Mouse (Mus musculus) left cerebral cortex, postnatal 25 days (tissue): ENCODE measurements around the gene Csf2. TPM values are rescaled to one million over a fixed set of nuclear protein-coding genes. Genes with fewer than 3 reads are reported as not detected.
A peak's percentile ranks its signal among the peaks of the same experiment; 100 is the strongest.
"Not testable (repeated sequence)": the region's sequence is repeated elsewhere in the genome, so short reads cannot be mapped to it uniquely, and the experiment has no call there.

Source experiments
- DNase-seq, 2 experiments: peaks; one replicate each; pipeline ENCODE4 v3.0.0; 2022; ENCODE audit warnings: low spot score in 2 of 2, mixed read lengths in 1 of 2
- intact Hi-C: fragments of 180-260 bp; cut with DNase I; formaldehyde crosslinking; loops from one replicate; pipeline ENCODE4 v1.15.1; 2025
- total RNA-seq, 2 experiments: library from RNA; stranded (reverse); gene quantifications; 2 replicates each; pipeline ENCODE4 v1.2.3; 2021

The Csf2 gene
- total RNA-seq: not detected

DNA sequence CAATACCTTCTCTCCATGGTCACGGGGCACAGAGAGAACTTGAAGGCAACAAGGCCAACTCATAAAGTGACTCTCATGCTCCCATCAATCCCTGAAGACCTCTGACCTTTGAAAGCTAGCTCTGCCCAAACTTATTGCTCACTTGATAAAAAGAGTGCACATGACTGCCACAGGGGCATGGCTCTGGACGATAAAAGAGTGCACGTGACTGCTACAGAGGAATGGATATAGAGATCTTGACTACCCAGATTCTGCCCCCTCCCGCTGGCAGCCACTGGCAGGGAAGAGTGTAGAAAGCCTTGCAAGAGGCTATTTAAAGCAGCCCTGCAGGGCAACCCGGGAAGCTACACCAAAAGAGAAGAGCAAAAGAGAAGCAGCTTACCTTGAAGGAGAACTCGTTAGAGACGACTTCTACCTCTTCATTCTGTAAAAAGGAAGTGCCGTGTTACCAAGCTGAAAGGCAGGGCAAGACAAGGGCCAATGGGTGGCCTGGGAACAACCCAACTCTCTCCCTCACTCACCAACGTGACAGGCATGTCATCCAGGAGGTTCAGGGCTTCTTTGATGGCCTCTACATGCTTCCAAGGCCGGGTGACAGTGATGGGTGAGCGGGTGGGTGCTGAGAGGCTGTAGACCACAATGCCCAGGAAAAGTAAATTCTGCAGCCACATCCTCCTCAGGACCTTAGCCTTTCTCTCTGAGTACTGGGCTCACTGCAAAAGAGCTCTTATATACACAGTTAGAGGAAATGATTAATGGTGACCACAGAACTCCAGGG, at the start of gene Csf2:
Csf2 (minus strand) TSS at position 728 of the 778 bp plus-strand sequence.
- DNase-seq: no peak
- intact Hi-C loops: no loop called here

DNA sequence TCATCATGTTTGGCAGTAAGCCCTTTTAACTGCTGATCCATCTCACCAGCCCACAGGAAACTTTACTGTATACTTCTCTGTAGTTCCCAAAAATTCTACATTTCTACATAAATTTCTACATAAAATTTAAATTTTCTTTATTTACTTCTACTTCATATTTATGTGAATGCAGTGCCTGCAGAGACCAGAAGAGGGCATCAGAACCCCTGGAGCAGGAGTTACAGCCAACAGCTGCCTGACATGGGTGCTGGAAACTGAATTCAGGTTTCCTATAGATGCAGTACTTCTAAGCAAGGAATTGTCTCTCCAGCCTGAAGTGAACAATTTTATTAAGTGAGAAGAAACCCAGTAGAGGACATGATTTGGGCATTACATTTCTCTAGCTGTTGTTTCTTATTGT, 49.3 kb upstream of the Csf2 start:
- intact Hi-C loops: no loop called here
- DNase-seq: no peak

GRCm38 (mm10) chr11:54297471-54297870, 48.0 kb upstream of the Csf2 start:
- intact Hi-C loops, DNase-seq: not testable (repeated sequence)

- no peak for DNase-seq
- intact Hi-C loops: no loop called here
Observed at GRCm38 (mm10) chr11:54296734-54297133, 47.3 kb upstream of the Csf2 start.

DNA sequence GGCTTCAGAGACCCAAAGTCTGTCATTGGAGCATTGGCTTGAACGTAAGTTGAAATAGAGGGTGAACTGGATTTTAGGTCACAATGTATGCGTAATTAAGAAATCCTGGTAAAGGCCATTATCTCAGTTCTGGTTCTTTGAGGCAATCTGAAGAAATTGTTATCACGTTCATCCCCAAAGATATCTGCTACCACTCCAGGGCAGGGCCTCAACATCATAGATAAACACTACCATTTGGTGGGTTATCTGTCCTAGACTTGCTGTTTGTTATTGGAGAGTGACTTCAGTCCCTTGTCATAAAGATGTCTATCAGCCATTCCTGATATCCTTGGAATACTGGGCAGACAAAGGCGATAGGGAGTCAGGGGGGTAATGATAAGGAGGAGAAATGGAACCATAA, 46.5 kb upstream of the Csf2 start:
- DNase-seq: no peak
- intact Hi-C loops: no loop called here

- intact Hi-C loops: no loop called here
Observed at GRCm38 (mm10) chr11:54293980-54294807, 44.7 kb upstream of the Csf2 start.

DNA sequence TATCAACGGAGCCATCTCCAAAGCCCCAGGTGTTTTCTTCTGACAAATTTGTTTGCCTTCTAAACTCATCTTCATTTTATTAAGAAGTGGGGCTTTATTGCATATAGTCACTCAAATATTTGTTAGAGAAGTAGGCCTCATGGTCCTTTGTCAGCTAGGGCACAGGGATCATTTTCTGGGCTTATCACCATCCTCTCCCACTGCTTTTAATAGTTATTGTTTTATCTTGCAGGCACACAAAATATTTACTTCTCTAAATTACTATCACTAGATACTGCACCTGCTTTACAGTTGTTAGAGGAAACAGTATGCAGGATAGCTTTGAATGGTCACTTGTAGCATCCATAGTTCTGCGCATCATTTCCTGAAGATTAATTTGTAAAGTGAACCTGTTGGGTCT, 42.7 kb upstream of the Csf2 start:
- intact Hi-C loops: no loop called here
- no peak for DNase-seq

More at GRCm38 (mm10) chr11:54293980-54294807, 44.7 kb upstream of the Csf2 start:
- DNase-seq: no peak

GRCm38 (mm10) chr11:54287821-54288453, 38.5 kb upstream of the Csf2 start:
- intact Hi-C loops: no loop called here
- no peak for DNase-seq

DNA sequence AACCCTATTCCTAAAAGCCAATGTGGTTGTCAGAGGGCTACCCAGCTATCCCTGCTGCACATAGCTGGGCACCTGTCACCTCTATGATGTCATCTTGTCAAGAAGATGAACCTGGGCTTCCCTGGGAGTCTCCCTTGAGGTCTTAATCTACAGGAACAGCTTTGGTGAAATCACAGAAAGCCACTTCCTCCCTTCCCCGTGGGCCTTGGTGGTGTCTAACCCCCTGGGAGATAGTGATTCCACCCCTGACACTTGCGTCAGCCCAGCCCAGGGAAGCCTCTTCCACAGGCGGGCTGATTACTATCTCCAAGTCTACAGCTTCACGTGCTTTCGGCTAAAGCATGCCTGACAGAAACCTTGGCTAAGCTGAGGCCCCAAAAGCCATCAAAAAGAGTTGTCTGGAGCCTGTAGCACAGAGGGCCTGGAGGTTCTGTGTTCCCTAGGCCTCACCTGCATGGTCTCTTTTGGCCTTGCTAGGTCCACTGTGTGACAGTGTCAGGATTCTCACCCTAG, 22.0 kb upstream of the Csf2 start:
- no peak for DNase-seq
- intact Hi-C loops: no loop called here

DNA sequence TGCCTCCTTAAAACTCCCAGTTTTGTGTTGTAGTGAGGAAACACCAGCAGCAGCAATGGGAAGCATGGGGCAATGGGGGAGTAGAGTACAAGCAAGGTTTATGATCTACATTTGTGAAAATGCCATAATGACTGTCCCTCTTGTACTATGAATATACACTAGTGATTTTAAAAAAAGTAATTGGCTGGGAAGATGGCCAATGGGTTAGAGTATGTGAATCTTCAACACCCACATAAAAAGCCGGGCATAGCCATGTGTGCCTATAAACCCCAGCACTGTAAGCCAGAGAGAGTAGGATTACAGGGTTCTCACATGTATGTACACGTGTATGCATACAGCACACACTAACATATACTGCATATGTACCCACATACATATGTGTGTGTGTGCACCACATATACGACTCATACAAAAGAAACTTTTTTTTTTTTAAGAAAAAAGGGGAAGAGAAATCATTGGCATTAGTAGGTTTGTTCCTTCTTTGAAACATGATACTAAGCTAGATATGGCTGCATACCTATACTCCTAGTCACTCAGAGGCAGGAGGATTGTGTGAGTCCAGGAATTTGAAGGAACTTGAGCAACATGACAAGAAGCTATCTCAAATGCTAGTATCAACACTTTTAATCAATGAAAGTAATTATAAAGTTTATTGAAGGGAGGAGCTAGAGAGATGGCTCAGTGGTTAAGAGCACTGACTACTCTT, 19.9 kb upstream of the Csf2 start:
- intact Hi-C loops: no loop called here
- DNase-seq: peak in 1 of 2 experiments; percentile 69

DNA sequence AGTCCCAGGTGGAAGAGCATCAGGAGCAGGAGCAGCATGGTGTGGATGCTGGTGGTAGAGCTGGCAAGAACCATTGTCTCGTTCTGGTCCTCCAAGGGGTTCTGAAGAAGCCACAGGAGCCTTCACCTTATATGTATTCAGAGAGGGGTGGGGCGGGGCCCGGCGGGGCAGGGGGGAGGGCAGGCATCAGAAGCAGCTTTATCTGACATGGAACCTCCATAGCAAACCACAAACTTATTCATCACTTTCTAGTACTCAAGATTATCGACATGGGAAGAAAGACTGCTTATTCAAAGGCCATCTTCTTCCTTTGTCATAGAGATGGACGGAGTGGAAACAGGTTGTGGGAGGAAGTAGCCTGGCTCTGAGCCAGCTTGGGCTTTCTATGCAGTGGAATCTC, 17.7 kb upstream of the Csf2 start, which contains the start of gene Il3:
Il3 (minus strand) TSS at position 101 of the 400 bp plus-strand sequence.
- intact Hi-C loops: no loop called here
- DNase-seq: no peak

DNA sequence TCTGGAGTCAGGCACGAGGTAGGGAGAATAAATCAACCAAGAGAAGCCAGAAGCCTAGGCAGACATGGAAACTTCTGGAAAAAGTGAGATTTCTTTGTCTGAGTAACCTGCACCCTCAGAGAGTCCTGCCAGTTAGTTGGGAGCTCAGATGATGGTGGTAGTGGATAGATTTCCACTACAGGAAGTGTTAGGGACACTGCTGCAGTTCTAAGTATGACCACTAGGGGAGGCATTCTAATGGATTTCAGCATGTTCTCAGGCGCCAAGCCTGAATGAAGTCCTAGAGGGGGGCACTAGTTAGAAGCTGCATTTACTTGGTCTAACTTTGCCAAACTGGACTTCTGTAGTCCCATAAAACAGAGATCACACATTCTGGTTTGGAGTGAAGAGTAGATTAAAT, 15.1 kb upstream of the Csf2 start:
- intact Hi-C loops: no loop called here
- peak; percentile 29 to 47 for DNase-seq

DNA sequence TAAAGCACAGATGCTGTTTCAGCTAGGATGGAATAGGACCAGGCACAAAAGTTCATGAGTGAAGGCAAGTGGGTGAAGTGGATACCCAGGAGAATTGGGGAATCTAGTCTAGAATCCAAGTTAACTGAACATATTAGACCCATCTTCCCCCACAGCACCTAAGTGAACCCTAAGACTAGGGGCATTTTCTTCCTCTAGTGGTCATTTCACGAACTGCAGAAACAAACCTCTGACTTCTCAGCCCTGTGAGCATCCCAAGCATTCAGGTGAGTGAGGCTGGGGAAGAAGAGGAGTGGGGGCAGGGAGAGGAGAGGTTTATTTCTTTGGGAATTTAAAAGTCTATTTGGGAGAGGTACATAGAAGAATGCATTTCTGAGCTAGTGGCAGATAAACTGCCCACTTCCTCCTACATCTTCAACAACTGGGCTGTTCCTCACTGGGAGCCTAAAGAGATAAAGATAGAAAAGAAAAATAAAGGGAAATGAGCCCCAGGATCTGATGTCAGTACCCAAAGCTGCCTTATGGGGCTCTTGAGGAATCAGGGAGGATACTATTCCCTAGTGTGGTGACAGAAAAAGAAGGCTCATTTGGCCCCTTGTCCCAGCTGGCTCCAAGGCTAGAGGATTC, 14.1 kb upstream of the Csf2 start:
- DNase-seq: no peak
- intact Hi-C loops: no loop called here

GRCm38 (mm10) chr11:54256624-54257376, 7.3 kb upstream of the Csf2 start:
- DNase-seq: peak; percentile 58 to 75
- intact Hi-C loops: loop anchor here (1.0 to 2.0 kb wide), 2 partner anchors 111 to 254 kb away; no protein-coding TSS in a partner anchor

GRCm38 (mm10) chr11:54254114-54254513, 4.6 kb upstream of the Csf2 start:
- intact Hi-C loops: no loop called here

GRCm38 (mm10) chr11:54250575-54250974, 1.1 kb upstream of the Csf2 start:
- no peak for DNase-seq

More at GRCm38 (mm10) chr11:54254114-54254513, 4.6 kb upstream of the Csf2 start:
- DNase-seq: peak in 1 of 2 experiments; percentile 11

DNA sequence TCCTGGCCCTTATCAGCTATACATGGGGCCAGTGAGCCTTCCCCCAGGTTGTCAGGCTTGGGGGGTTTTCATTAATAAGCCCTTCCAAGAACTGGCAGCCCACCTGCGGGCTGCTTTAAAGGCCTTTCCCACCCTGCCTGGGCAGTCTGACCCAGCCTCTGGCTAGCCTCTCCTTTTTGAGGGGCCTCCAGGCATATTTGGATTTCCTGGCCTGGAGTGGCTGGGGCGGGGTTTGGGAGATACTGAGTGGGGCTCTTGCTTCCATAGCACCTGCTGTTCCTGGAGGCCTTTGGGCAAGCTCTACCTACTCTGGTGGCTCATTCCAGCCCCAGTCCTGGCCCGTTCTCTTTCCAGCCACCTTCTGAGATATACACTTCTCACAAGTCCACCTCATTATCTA, 281 bp upstream of the Csf2 start:
- DNase-seq: no peak
- intact Hi-C loops: no loop called here

More at GRCm38 (mm10) chr11:54250575-54250974, 1.1 kb upstream of the Csf2 start:
- intact Hi-C loops: no loop called here
